Mouse (Mus musculus): ENCODE data around the gene Btbd16. TPM values are rescaled to one million over a fixed set of nuclear protein-coding genes. Genes with fewer than 3 reads are reported as not detected.

Btbd16 gene
- polyA plus RNA-seq, 1 experiment from 2014 or later: 0.04 TPM

- Histone ChIP-seq H3K4me1 (no peaks in the 10 kb centered on the region), H3K36me3 (no peaks in the 10 kb centered on the region), H3K27ac (no peak overlapping the region), H3K4me3 (no peak overlapping the region), H3K9me3 (no peaks in the 10 kb centered on the region), H3K27me3 (no peaks in the 10 kb centered on the region), H3K4me2 (replicated peaks) (no peak overlapping the region), H3K9ac (no peak overlapping the region)
- ATAC-seq (ENCODE audit: insufficient number of reproducible peaks, insufficient read depth, low FRiP score, low TSS enrichment): no peak
- WGBS: 79% methylated on average over 3 of the region's 3 CpGs
Observed at GRCm38 (mm10) chr7:130826343-130826742, 52.5 kb downstream of the Btbd16 start.

- WGBS: 55% methylated on average over 3 of the region's 3 CpGs
- no peaks in the 10 kb centered on the region for H3K9me3 ChIP-seq
- H3K4me2 ChIP-seq (replicated peaks): no peak overlapping the region
- no peak for ATAC-seq (ENCODE audit: insufficient number of reproducible peaks, insufficient read depth, low FRiP score, low TSS enrichment)
- no peaks in the 10 kb centered on the region for H3K36me3 ChIP-seq
- no peaks in the 10 kb centered on the region for H3K27me3 ChIP-seq
- H3K4me3 ChIP-seq: no peak overlapping the region
- no peak overlapping the region for H3K9ac ChIP-seq
- H3K27ac ChIP-seq: no peak overlapping the region
- no peaks in the 10 kb centered on the region for H3K4me1 ChIP-seq
Observed at GRCm38 (mm10) chr7:130827431-130827830, 53.6 kb downstream of the Btbd16 start.

- ATAC-seq (ENCODE audit: insufficient number of reproducible peaks, insufficient read depth, low FRiP score, low TSS enrichment): no peak
- Histone ChIP-seq H3K4me3 (no peak overlapping the region), H3K27me3 (no peaks in the 10 kb centered on the region), H3K9me3 (no peaks in the 10 kb centered on the region), H3K9ac (no peak overlapping the region), H3K27ac (no peak overlapping the region), H3K4me1 (no peaks in the 10 kb centered on the region), H3K4me2 (replicated peaks) (no peak overlapping the region), H3K36me3 (no peaks in the 10 kb centered on the region)
- WGBS: 86% methylated on average over 9 of the region's 9 CpGs
Observed at GRCm38 (mm10) chr7:130827844-130828403, 54.1 kb downstream of the Btbd16 start.

GRCm38 (mm10) chr7:130828475-130828874 is 54.6 kb downstream of the Btbd16 start:
- Histone ChIP-seq H3K4me1 (no peaks in the 10 kb centered on the region), H3K27ac (no peak overlapping the region), H3K27me3 (no peaks in the 10 kb centered on the region), H3K9ac (no peak overlapping the region), H3K9me3 (no peaks in the 10 kb centered on the region), H3K4me2 (replicated peaks) (no peak overlapping the region), H3K36me3 (no peaks in the 10 kb centered on the region), H3K4me3 (no peak overlapping the region)
- WGBS: 85% methylated on average over 10 of the region's 10 CpGs
- no peak for ATAC-seq (ENCODE audit: insufficient number of reproducible peaks, insufficient read depth, low FRiP score, low TSS enrichment)

- no peak overlapping the region for H3K27ac ChIP-seq
- H3K27me3 ChIP-seq: peaks cover 6% of the 10 kb centered on the region; the same call in 1 of the 2 replicates
- H3K4me2 ChIP-seq (replicated peaks): no peak overlapping the region
- H3K9me3 ChIP-seq: no peaks in the 10 kb centered on the region
- H3K36me3 ChIP-seq: no peaks in the 10 kb centered on the region
- H3K4me1 ChIP-seq: peaks cover 12% of the 10 kb centered on the region
- ATAC-seq (ENCODE audit: insufficient number of reproducible peaks, insufficient read depth, low FRiP score, low TSS enrichment): no peak
- no peak overlapping the region for H3K4me3 ChIP-seq
- 91% methylated on average over 5 of the region's 5 CpGs for WGBS
- no peak overlapping the region for H3K9ac ChIP-seq
Observed at GRCm38 (mm10) chr7:130831586-130831985, 57.7 kb downstream of the Btbd16 start.

GRCm38 (mm10) chr7:130834299-130834698 is 60.4 kb downstream of the Btbd16 start:
- peak; percentile 94 for ATAC-seq (ENCODE audit: insufficient number of reproducible peaks, insufficient read depth, low FRiP score, low TSS enrichment)
- peak overlapping the region; percentile 21 for H3K4me2 ChIP-seq (replicated peaks)
- H3K9ac ChIP-seq: no peak overlapping the region
- H3K4me3 ChIP-seq: no peak overlapping the region
- H3K4me1 ChIP-seq: peaks cover 21% of the 10 kb centered on the region
- H3K27me3 ChIP-seq: peaks cover 6% of the 10 kb centered on the region; the same call in 1 of the 2 replicates
- no peaks in the 10 kb centered on the region for H3K36me3 ChIP-seq
- WGBS: 19% methylated on average over 18 of the region's 21 CpGs
- no peak overlapping the region for H3K27ac ChIP-seq
- no peaks in the 10 kb centered on the region for H3K9me3 ChIP-seq

DNA sequence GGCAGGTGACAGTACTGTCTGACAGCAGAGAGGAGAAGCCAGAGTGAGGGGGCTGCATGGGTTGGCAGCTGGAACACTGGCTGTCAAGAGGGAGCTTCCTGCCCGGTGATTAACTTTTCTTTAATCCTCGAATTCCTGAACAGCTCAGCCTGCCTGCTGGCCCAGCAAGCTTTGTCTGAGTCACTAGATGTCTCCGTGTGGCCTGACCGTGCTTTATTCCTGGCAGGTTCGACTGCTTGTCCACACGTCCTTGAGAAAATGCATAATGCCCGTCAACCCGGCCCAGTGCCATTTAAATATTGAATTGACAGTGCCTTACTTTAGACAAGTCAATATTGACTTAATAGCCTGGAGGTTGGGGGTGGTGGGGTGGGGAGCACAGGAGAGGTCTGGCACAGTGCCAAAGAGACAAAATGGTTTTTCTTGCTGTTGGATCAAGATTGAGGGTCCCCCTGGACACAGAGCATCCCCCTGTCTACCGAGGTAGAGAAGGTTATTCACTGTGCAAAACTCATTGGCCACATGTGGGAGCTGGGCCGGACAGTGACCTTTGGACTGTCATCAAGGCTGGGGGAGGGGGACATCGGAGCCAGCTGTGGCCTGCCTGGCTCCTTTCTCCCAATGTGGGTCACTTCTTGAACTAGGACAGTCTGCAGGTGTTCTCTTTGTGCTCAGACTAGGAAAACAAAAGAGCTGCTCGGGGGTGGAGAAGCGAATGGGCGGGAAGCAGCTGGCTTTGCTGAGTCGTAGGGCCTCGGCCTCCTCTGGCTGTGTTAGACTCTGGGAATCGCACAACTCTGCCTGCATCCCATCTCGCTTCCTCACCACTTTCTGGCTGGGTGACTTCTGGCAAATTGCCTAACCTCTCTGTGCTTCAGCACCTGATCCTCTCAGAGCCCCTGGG is 61.3 kb downstream of the Btbd16 start:
- Histone ChIP-seq H3K9me3 (no peaks in the 10 kb centered on the region), H3K36me3 (no peaks in the 10 kb centered on the region), H3K4me3 (no peak overlapping the region), H3K4me2 (replicated peaks) (peak overlapping the region; percentile 21; the same call in 1 of the 2 replicates), H3K4me1 (peaks cover 21% of the 10 kb centered on the region), H3K27me3 (peaks cover 6% of the 10 kb centered on the region; the same call in 1 of the 2 replicates), H3K9ac (no peak overlapping the region), H3K27ac (no peak overlapping the region)
- 20% methylated on average over 18 of the region's 18 CpGs for WGBS
- ATAC-seq (ENCODE audit: insufficient number of reproducible peaks, insufficient read depth, low FRiP score, low TSS enrichment): no peak; the same call in 1 of the 2 replicates

GRCm38 (mm10) chr7:130836066-130836465 is 62.2 kb downstream of the Btbd16 start:
- H3K9ac ChIP-seq: no peak overlapping the region
- no peak overlapping the region for H3K27ac ChIP-seq
- H3K9me3 ChIP-seq: no peaks in the 10 kb centered on the region
- H3K27me3 ChIP-seq: peaks cover 6% of the 10 kb centered on the region; the same call in 1 of the 2 replicates
- WGBS: 77% methylated on average over 9 of the region's 9 CpGs
- no peak for ATAC-seq (ENCODE audit: insufficient number of reproducible peaks, insufficient read depth, low FRiP score, low TSS enrichment)
- no peak overlapping the region for H3K4me2 ChIP-seq (replicated peaks)
- H3K36me3 ChIP-seq: no peaks in the 10 kb centered on the region
- H3K4me3 ChIP-seq: no peak overlapping the region
- H3K4me1 ChIP-seq: peaks cover 21% of the 10 kb centered on the region

GRCm38 (mm10) chr7:130837941-130838657 is 64.2 kb downstream of the Btbd16 start:
- no peak overlapping the region for H3K9ac ChIP-seq
- peaks cover 21% of the 10 kb centered on the region for H3K4me1 ChIP-seq
- H3K27me3 ChIP-seq: peaks cover 6% of the 10 kb centered on the region; the same call in 1 of the 2 replicates
- H3K36me3 ChIP-seq: no peaks in the 10 kb centered on the region
- H3K4me2 ChIP-seq (replicated peaks): no peak overlapping the region
- WGBS: 28% methylated on average over 12 of the region's 12 CpGs
- peak; percentile 47; the same call in 1 of the 2 replicates for ATAC-seq (ENCODE audit: insufficient number of reproducible peaks, insufficient read depth, low FRiP score, low TSS enrichment)
- no peak overlapping the region for H3K4me3 ChIP-seq
- no peaks in the 10 kb centered on the region for H3K9me3 ChIP-seq
- H3K27ac ChIP-seq: 0 out of 2 replicates have a peak overlapping the region, but pooled peaks have one; percentile 6

- H3K4me1 ChIP-seq: peaks cover 21% of the 10 kb centered on the region
- H3K9ac ChIP-seq: no peak overlapping the region
- no peak overlapping the region for H3K27ac ChIP-seq
- no peaks in the 10 kb centered on the region for H3K36me3 ChIP-seq
- H3K4me3 ChIP-seq: no peak overlapping the region
- no peaks in the 10 kb centered on the region for H3K9me3 ChIP-seq
- ATAC-seq (ENCODE audit: insufficient number of reproducible peaks, insufficient read depth, low FRiP score, low TSS enrichment): no peak
- H3K4me2 ChIP-seq (replicated peaks): no peak overlapping the region
- peaks cover 6% of the 10 kb centered on the region; the same call in 1 of the 2 replicates for H3K27me3 ChIP-seq
- WGBS: 77% methylated on average over 3 of the region's 3 CpGs
Observed at GRCm38 (mm10) chr7:130838658-130839025, 64.8 kb downstream of the Btbd16 start.

GRCm38 (mm10) chr7:130839380-130840100 is 65.7 kb downstream of the Btbd16 start:
- Histone ChIP-seq H3K9ac (no peak overlapping the region), H3K27me3 (peaks cover 3% of the 10 kb centered on the region; the same call in 1 of the 2 replicates), H3K27ac (no peak overlapping the region), H3K36me3 (no peaks in the 10 kb centered on the region), H3K9me3 (no peaks in the 10 kb centered on the region), H3K4me2 (replicated peaks) (no peak overlapping the region), H3K4me3 (no peak overlapping the region), H3K4me1 (peaks cover 20% of the 10 kb centered on the region)
- WGBS: 88% methylated on average over 12 of the region's 12 CpGs
- ATAC-seq (ENCODE audit: insufficient number of reproducible peaks, insufficient read depth, low FRiP score, low TSS enrichment): no peak

All from embryonic facial prominence, embryonic 12.5 days (tissue).